Mouse (Mus musculus): Measurements from ENCODE around the gene Wdr19. TPM values are rescaled to one million over a fixed set of nuclear protein-coding genes. Genes with fewer than 3 reads are reported as not detected.

The Wdr19 gene
- total RNA-seq (2021) = 10 to 100 TPM; 17.8 to 23.4 TPM

DNA sequence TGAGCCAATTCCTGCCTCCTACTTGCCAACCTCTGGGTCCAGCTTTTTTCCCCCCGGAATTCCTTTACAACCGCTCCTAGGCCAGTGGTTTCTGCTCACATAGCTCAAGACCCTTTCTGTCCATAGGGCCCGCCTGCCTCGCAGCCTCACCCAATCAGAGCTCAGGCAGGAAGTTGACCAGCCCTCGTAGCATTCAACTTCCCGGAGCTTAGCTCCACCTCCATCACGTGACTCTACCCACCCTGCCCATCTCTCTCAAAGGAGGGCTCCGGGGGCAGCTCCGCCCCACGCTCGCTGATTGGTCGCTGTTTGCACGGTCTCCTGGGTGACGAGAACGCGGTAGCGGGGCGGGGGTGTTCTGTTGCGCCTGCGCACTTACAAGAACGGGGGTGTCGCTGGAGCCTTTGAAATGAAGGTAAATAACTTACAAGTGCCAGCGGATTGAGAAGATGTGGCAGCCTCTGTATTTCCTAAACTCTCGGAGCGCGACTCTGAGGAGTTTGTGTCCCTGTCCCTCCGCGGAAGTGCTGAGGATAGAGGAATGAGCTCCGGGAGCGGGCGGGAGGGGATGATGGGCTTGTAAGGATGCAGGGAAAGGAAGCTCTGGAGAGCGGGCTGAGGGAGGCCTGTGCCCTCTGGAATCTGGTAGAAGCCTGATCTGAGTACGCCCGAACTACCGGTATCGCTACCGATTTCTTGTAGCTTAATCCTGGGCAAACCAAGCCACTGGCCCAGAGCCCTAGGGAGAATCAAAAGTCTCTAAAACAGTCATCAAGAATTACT is at the start of gene Wdr19:
TSS of gene Wdr19 (plus strand) at position 351 of the 783 bp plus-strand sequence.
- peak; percentile 90 to 96 for DNase-seq (ENCODE audit: extremely low spot score in 1 of 2, low spot score in 1 of 2)

DNA sequence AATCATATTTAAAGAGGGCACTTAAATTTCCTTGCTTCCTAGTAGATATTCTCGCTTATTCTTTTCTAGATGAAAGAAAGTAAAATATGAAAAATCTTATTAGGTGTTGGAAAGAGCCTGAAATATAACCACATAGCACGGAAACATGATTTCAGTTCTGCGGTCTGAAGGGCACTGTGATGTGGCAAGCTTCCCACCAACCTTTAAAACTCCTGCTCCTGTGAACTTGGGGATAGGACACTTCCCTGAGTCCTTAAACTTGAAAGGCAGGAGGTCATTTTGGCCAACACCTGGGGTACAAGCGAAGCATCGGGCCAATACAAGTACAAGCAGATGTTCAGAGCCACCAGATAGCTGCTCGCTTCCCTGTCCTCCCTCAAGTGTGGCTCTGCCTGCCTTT is 49.8 kb upstream of the Wdr19 start:
- DNase-seq (ENCODE audit: extremely low spot score in 1 of 2, low spot score in 1 of 2) = no peak

DNA sequence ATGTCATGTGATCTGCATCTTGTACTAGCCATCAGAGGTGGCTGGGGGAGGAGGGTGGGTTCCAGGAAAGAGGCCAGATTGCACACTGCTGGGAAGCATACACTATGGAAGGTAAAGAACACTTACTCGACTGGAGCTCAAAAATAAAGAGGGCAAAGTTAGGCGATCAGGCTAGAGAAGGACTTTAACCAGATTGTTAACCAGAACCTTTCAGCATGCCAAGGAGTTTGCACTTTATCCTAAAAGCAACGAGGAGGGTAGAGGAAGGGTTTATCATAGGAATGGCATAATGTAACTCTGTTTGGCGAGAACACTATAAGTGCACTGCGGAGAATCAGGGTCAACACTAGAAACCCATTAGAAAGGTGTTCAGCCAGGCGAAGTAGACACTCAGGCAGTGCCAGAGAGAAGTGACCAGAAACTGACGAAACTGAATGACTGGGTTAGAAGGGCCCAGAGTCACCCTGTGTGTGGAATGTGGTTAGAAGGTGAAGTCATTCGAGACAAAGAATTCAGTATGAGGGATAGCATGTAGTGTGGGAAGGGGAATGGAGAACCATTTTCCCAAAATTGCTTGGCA is 49.0 kb upstream of the Wdr19 start:
- no peak for DNase-seq (ENCODE audit: extremely low spot score in 1 of 2, low spot score in 1 of 2)

DNA sequence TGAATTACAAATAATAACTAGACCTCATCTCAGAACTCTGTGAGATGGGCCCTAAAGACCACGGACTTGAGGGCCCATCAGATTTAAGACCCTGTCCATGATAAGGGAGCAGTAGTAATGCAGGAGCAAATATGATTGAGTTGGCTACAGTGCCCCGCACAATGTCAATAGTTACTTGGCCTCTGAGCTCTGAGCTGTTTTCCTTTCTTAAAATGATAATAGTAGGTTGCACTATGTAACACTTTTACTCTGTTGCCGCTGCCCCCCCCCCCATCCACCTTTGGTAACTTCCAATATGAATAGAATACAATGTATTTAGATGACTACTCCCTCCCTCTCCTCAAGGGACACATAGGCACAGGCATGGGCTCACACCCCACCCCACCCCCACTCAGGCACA is 48.2 kb upstream of the Wdr19 start:
- no peak for DNase-seq (ENCODE audit: extremely low spot score in 1 of 2, low spot score in 1 of 2)

DNA sequence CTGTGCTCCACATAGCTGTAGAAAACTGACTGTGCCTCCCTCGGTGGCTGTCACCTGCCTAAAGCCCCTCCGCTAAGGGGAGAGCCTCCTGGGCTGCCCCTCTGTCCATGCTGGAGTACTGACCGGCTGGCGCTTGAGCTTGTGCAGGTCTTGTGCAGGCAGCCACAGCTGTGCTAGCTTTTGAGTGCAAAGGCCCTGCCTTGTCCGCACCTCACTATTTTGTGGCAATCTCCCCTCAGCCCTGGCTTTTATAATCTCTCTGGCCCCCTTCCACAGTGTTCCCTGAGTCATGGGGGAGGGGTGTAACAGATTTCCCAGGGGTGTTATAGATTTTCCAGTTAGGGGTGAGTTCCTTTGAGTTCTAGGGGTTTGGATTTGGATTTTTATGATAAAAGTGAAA is 47.7 kb upstream of the Wdr19 start:
- no peak for DNase-seq (ENCODE audit: extremely low spot score in 1 of 2, low spot score in 1 of 2)

DNA sequence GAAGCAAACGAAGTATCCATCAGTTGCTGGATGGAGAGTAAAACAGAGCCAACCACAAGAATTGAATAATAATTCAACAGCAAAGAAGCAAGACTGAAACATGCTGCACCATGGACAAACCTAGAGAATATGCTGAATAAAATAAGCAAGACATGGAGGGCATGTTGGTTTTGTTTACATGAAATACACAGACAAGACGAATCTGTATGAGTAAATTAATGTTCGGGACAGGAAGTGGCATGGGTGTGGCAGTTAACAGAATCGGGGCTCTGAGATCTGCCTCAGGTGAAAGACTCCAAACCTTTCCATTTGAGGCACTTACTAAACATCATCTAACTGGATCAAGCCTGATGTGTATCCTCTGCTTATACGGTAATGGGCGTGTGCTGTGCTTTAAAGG is 45.2 kb upstream of the Wdr19 start:
- no peak for DNase-seq (ENCODE audit: extremely low spot score in 1 of 2, low spot score in 1 of 2)

DNA sequence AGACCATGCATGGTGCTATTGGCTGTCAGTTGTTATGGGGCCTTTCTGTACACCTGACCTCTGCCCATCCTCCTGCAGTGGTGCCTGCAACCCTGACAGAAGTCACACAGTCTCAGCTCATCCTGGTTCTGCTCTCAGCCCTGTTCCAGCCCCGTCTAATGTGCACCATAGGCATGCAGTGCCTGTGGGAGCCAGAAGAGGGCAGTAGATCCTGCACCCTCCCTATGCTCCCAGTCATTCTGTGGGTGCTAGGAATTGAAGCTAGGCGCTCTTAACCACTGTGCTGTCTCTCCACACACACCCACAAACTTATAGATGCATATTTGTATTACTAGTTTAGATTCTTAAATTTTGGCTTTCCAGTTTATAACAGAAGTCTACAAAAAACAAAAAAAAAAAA is 42.6 kb upstream of the Wdr19 start:
- DNase-seq (ENCODE audit: extremely low spot score in 1 of 2, low spot score in 1 of 2) = no peak

DNA sequence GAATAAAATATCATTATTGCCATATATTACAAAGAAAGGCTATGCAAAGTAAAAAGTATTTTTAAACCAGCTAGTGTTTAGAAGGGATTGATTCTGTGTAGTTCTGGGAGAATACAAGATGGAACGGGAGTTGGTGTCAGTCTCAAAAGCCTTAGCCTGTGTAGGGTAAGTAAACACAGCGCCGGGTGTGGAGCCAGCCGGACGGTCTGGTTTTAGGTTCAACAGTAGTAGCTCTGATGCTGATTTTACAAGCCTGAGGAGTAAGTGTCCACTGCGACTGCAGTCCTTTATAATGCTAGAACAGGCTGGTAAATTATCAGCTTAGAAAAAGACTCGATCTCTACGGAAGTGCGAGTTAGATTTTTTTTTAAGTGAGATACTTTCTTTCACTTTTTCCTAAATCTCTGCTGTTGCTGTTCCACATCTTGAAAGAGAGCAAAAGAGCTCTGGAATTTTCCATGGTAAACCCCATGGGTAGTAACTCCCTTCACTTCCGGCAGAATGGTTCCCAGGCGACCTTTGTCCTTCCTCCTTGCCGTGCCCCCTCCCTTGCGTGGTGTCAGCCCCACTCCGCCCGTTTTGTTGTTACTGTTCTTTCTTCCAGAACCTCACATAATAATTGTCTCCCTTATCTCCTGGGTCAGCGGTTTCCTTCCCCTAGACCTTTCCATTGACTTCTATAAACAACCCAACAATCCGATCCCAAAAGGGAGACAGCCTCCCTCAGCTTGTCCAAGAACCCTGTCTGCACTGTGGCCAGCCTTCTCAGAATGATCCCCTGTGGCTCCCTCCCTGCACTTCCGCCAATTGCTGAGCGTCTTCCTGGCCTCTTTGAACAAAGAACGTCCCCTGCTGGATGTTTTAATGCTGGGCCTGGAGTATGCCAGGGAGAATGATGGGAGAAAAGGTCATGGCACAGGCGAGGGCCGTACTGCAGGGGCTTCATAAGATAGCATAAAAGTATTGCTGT is 41.8 kb upstream of the Wdr19 start:
- no peak for DNase-seq (ENCODE audit: extremely low spot score in 1 of 2, low spot score in 1 of 2)

DNA sequence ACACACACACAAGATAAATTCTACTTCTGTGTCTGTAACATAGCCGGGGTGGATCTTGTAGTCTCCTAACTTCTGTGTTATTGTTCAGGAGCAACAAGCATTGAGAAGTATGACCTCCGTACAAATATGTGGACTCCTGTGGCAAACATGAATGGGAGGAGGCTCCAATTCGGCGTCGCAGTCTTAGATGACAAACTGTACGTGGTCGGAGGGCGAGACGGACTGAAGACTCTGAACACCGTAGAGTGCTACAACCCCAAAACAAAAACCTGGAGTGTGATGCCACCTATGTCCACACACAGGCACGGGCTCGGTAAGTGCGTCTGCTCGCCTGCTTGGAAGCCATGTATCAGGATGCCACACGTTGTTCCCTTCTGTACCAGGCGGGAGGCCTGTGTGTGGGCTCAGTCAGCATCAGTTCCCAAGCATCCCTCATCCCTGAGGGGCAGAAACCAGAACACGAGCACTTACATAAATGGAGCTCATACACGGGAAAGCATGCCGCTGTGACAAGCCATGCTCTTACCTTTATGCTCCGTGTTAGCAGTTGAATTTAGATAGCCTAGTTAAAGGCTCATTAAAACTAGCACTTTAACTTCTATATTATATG is 40.7 kb upstream of the Wdr19 start:
- DNase-seq (ENCODE audit: extremely low spot score in 1 of 2, low spot score in 1 of 2) = no peak

DNA sequence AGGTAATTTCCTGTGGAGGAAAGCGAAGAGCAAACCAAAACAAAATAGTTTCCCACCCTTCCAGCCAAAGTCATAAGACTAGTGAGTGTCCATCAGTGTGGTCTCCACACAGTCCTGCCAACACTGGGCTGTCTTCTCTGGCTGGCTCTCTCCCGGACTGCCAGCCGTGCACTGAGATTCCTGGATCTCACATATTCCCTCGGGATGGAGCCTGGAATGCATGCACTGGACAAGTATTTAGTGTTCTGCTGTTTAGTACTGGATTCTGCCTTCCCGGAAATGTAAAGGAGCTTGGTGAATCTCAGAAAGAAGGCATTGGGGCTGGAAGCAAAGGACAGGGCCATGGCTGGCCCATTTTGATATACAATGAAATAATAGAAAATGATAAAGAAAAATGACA is 36.5 kb upstream of the Wdr19 start:
- no peak for DNase-seq (ENCODE audit: extremely low spot score in 1 of 2, low spot score in 1 of 2)

DNA sequence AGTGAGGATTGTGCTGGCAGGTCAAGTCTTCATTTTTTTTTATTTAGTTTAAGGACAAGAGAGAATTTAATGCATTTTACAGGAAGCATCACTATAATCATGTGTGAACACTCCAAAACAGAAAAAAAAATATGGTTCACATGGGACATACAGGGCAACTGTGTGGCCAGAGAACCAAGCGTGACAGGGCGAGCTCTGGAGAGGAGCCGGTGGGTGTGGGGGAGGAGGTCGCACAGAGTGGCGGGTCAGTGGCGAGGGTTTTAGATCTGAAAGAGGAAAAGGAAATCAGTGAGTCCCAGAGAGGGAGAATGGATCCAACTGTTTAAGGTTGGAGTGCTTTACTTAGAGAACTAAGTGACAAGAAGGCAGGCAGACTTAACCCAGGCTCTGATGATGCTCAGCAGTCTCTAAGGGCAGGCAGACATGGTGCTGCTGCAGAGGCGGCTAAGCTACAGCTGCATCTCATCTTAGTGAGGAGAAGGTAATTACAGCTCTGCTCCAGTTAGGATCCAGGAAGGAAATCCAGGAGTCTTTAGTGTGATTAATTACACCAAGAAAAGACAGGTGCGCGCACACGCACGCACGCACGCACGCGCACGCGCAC is 35.9 kb upstream of the Wdr19 start:
- DNase-seq (ENCODE audit: extremely low spot score in 1 of 2, low spot score in 1 of 2) = no peak

DNA sequence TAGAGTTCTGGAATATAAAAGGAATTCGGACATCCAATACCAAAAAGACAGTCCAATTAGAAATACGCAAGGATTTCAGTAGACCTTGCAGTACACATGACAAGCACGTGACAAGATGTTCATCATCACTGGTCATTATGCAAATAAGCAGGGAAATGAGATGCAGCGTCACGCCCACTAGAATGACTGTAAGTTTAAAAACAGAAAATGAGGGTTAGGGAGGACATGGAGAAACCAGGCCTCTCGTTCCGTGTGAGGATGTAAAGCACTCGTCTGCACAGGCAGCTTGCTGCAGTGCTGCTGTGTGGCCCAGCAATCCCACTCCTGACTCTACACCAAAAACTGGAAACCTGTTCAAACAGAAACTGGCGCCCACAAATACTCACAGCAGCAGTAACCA is 29.3 kb upstream of the Wdr19 start:
- DNase-seq (ENCODE audit: extremely low spot score in 1 of 2, low spot score in 1 of 2) = no peak

DNA sequence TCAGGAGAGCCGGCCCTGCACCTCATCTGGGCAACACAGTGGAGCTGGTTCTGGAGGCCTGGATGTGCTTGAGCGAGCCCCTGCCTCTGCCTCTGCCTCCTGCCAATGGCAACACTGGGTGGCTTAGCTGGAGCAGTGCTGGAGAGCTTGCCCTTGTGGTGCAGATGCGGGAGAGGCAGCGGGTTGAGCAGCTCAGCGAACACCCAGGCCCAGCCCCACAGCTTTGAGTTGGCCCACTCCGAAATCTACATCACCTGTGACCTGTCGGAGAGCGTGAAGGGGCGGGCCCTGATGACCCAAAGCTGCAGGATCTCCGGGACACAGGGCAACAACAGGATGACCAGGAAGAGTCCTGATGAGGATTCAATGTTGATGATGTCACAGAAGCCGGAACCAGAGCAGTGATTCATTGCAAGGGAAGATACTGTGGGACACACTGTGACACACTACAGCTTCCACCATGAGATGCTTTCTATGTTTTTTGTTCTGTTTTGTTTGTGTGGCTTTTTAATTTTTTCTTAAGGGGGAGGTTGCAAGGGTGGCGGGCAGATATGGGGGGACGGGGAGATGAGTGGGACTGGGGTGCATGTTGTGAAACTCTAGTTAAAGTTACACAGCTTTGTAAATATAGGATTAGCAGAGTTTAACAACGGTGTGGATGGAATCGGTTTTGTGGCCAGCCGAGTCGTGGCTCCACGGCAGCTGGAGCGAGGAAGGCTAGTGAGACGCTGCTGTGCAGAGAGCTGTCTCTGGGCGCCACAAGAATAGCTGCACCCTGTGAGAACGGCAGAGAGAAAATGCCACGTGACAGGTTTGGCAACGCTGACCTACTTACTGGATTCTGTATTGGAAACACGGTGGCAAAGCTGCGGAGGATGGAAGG is 24.2 kb upstream of the Wdr19 start:
- peak in 1 of 2 experiments; percentile 45 for DNase-seq (ENCODE audit: extremely low spot score in 1 of 2, low spot score in 1 of 2)

DNA sequence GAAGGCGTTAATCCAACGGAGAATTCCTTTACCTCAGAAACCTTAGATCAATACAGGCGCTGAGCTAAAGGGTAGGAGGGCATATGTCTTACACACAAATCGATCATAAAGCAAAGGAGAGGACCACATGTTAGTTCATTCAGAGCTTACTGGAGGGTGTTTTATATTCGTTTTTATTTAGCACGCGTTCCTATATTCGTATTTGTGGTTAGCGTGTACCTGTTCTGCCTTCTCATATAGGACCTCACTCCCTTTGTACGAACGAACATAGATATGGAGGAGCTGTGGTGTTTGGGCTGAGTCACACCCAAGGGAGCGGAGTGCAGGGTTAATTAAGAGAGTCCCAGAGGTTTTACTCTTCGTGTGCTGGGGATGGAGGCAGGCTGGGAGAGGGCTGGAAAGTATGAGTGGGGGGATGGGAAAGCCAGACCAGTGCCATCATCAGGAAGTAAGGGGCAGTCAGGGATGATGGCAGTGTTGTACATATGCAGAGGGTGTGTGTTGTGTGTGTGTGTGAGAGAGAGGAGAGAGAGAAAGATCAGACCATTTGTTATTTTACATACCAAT is 23.5 kb upstream of the Wdr19 start:
- no peak for DNase-seq (ENCODE audit: extremely low spot score in 1 of 2, low spot score in 1 of 2)

DNA sequence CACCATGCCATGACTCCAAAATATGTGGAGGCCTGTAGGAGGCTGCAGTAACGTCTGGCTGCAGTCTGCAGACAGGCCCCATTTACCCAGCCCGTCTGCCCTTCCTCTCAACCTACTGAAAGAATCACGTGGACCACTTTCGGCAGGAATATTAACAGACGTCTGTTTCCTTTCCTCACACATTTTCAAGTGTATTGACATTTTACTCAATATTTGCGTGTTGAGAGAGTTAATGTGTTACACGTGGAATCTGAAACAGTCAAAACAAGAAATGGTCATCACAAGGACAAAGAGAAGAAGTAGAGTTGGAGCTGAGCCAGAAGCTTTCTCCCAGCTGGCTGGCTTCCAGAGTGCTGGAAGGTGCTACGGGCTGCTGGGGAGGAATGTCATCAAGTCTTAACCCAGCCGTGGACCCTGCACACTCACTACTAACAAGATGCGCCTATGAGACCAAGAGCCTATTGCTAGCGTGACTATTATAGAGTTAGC is 22.4 kb upstream of the Wdr19 start:
- no peak for DNase-seq (ENCODE audit: extremely low spot score in 1 of 2, low spot score in 1 of 2)

DNA sequence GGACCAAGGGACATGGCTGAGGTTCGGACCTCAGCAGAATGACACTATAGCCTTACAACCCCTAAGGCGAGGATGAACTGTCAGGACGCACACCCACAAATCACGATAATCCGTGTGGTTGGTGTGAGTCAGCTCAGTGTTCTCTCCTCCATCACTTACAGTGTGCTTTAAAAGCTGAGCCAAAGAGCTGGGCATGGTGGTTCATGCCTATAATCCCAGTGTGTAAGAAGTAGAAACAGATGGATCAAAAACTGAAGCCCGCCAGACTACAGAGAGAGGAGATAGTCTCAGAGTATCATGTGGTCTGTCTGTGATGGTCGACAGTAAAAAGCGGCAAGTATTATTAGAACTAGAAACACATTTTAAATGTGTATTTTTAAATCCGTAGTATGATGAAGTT is 21.0 kb upstream of the Wdr19 start:
- no peak for DNase-seq (ENCODE audit: extremely low spot score in 1 of 2, low spot score in 1 of 2)

DNA sequence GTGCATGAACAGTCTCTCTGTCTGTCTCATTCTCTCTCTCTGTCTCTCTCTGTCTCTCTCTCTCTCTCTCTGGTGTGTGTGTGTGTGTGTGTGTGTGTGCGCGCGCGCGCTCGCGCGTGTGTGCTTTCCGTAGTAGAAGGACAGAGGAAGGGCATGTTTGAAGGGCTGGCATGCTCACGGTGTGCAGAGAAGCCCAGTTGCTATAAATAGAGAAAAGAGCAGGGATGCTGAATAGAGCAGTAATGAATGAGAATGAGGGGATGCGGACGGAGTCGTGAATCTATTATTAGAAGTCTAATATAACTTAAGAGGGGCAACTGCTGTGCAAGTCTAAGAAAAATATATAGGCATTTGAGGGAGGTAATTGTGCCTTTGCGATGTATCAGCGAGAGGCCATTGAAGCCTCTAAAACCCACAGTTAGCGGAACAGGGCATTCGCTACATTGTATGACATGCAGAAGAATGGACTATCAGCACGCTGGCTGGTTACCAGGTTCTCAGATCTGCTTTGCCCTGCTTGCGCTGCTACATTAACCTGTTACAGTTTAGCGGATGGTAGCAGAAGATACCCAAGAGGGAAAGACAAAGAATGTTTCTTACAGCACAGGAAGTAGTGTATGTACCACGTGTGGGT is 18.2 kb upstream of the Wdr19 start:
- DNase-seq (ENCODE audit: extremely low spot score in 1 of 2, low spot score in 1 of 2) = no peak

DNA sequence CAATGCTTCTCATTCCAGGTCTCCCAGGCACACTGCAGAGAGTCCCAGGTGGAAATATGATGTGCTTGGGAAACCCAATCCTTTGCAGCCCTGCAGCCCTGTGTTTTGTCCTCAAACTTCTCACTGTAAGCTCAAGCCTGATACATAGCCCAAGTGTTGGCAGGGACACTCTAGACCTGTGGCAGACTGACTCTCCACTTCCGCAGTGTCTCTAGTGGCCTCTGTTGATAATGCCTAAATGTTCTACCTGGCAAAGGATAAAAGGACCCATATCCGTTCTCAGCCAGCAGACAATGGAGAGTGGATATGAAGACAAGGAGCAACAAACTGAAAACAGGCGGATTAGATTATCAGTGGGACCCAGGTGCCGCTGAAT is 17.7 kb upstream of the Wdr19 start:
- DNase-seq (ENCODE audit: extremely low spot score in 1 of 2, low spot score in 1 of 2) = no peak

DNA sequence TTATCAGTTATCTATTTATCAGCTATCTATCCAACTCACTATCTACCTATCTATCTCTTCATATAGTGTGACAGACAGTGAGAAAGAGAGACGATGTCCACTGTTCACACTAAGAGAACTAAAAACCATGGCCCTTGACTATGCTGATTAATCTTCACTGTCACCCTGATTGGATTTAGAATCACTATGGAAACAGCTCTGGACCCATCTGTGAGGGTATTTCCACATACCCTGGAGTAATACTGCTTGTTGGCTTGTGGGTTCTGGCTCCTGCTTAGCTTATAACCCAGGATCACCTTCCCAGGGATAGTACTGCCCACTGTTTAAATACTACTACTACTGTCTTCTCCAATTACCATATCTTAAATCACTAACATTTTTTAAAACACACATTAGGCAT is 17.2 kb upstream of the Wdr19 start:
- no peak for DNase-seq (ENCODE audit: extremely low spot score in 1 of 2, low spot score in 1 of 2)
